Mouse (Mus musculus) embryonic facial prominence, embryonic 15.5 days (tissue): Measurements from ENCODE around the gene Prkg1. TPM values are rescaled to one million over a fixed set of nuclear protein-coding genes. Genes with fewer than 3 reads are reported as not detected.
A peak's percentile ranks its signal among the peaks of the same experiment; 100 is the strongest.

Experiments used
- ATAC-seq: fragments of 200-750 bp; cut with Nextera tagmentation; 2 replicates; pipeline ENCODE4 v1.8.0; 2017; ENCODE audit warnings: low read depth, moderate TSS enrichment; ENCODE audit not compliant: insufficient number of reproducible peaks, low FRiP score, low TSS enrichment
- H3K27ac ChIP-seq: fragments of 300-500 bp; sonication (generic); replicated peaks from 2 replicates; pipeline ENCODE4 v1.5.1; 2015; ENCODE audit warnings: mild to moderate bottlenecking, inconsistent platforms
- H3K27me3 ChIP-seq: fragments of 300-500 bp; sonication (generic); 2 replicates; pipeline ENCODE4 v1.6.1; 2015; ENCODE audit warnings: inconsistent platforms
- H3K36me3 ChIP-seq: fragments of 300-500 bp; sonication (generic); 2 replicates; pipeline ENCODE4 v1.6.1; 2015; ENCODE audit warnings: mild to moderate bottlenecking, inconsistent platforms
- H3K4me1 ChIP-seq: fragments of 300-500 bp; sonication (generic); 2 replicates; pipeline ENCODE4 v1.6.1; 2015; ENCODE audit warnings: inconsistent platforms
- H3K4me2 ChIP-seq: fragments of 300-500 bp; sonication (generic); replicated peaks from 2 replicates; pipeline ENCODE4 v1.6.1; 2015; ENCODE audit warnings: mild to moderate bottlenecking, inconsistent platforms
- H3K4me3 ChIP-seq: fragments of 300-500 bp; sonication (generic); replicated peaks from 2 replicates; pipeline ENCODE4 v1.5.1; 2015; ENCODE audit warnings: mild to moderate bottlenecking, inconsistent platforms
- H3K9ac ChIP-seq: fragments of 300-500 bp; sonication (generic); 2 replicates; pipeline ENCODE4 v1.6.1; 2015; ENCODE audit warnings: inconsistent platforms
- H3K9me3 ChIP-seq: fragments of 300-500 bp; sonication (generic); replicated peaks from 2 replicates; pipeline ENCODE4 v1.6.1; 2016; ENCODE audit warnings: inconsistent platforms
- WGBS: fragments of 180-500 bp; shearing (Covaris S2); methylation state at CpG from one replicate; pipeline ENCODE4 v1.1.7; 2015; 5-methylcytosine and 5-hydroxymethylcytosine counted together
- polyA plus RNA-seq: library from polyadenylated mRNA; unstranded; fragments of >200 nt; fragmentation: Nextera tagmentation; extraction: Ambion mirVana; gene quantifications from 2 replicates; pipeline ENCODE4 v1.2.1, GENCODE M21; 2015

Prkg1 gene
- polyA plus RNA-seq, result 9.6 and 11.4 TPM in 2 replicates

DNA sequence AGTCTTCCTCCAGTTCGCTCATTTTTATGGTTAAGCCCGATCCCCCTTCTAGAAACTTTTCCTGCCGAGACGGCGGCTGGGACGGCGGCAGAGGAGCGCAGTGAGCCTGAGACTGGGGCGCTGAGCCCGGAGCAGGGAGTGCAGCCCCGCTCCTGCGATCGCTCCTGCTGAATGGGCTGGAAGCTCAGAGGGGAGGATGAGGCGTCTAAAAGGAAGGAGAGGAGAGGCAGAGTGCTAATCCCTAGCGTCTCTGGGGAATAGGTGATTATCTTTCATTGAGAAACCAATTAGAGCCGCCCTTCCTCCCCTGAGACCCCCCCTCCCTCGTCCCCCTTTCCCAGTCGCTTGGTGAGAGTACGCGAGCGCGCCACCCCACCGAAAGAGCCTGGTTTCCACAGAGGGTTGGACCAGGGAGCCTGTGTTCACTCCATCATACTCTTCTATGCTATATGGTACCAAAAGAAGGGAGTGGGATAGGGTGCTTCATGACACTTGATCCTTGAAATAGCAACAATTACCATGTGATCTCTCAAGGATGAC is at the start of gene Prkg1:
Gene Prkg1, minus strand, starts transcription at position 233 of the 540 bp plus-strand sequence.
- H3K4me2 ChIP-seq, result peak within 1 kb of the TSS; percentile 98
- H3K36me3 ChIP-seq, result no peaks in the 10 kb centered on the region
- peak within 1 kb of the TSS; percentile 51; the same call in 1 of the 2 replicates for H3K27ac ChIP-seq
- peak within 1 kb of the TSS; percentile 26 for H3K9ac ChIP-seq
- H3K4me1 ChIP-seq, result peaks cover 30% of the 10 kb centered on the region
- H3K4me3 ChIP-seq, result peak within 1 kb of the TSS; percentile 62
- H3K9me3 ChIP-seq, result no peaks in the 10 kb centered on the region
- whole genome bisulfite sequencing, result under 1% methylated on average over 23 of the region's 23 CpGs
- peaks cover 23% of the 10 kb centered on the region for H3K27me3 ChIP-seq
- peak; percentile 75 for ATAC-seq

DNA sequence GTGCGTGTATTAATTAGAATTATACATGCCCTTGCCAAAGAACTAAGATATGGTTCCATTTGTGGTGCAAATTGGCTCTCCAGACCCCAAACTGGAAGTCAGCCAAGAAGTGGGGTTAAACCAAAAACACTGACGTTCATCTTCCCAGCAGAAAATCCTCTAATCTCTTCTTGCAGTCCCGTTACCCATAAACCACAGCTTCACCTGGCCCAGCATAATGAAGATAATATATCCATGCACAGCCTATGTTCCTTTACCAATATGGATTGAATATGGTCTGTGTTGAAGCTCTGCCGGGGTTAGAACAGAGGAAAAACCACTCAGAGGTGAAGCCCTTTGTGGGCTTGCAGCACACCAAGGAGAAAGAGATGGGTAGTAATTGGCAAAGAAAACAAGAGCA is 48.3 kb upstream of the Prkg1 start:
- no peak for ATAC-seq
- H3K9me3 ChIP-seq, result no peaks in the 10 kb centered on the region
- no peaks in the 10 kb centered on the region for H3K4me1 ChIP-seq
- no peak overlapping the region for H3K27ac ChIP-seq
- H3K36me3 ChIP-seq, result no peaks in the 10 kb centered on the region
- H3K4me3 ChIP-seq, result no peak overlapping the region
- WGBS, result 51% methylated on average over 4 of the region's 4 CpGs
- no peaks in the 10 kb centered on the region for H3K27me3 ChIP-seq
- no peak overlapping the region for H3K9ac ChIP-seq
- H3K4me2 ChIP-seq, result no peak overlapping the region

DNA sequence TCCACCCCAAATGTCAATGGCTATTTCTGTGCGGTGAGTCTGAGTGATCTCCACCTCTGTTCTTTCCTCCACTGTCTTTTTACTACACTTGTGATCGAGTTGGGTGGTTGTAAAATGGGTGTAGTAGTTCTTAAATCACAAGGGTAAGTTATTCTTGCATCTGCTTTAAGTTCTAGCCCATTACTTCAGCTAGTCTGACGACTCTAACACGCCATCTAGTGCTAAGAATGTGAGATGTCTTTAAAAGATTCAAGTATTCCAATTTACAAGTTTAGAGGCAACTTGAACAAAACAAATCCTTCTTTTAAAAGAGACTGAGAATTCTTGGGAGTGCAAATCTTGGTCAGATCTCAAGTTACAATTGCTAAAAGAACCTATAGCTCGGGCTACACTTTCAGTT is 46.5 kb upstream of the Prkg1 start:
- Histone ChIP-seq H3K9ac (no peak overlapping the region), H3K27me3 (no peaks in the 10 kb centered on the region), H3K4me1 (no peaks in the 10 kb centered on the region), H3K9me3 (no peaks in the 10 kb centered on the region), H3K4me2 (no peak overlapping the region), H3K36me3 (no peaks in the 10 kb centered on the region), H3K4me3 (no peak overlapping the region), H3K27ac (no peak overlapping the region)
- no peak for ATAC-seq
- 33% methylated on average over 5 of the region's 5 CpGs for WGBS

DNA sequence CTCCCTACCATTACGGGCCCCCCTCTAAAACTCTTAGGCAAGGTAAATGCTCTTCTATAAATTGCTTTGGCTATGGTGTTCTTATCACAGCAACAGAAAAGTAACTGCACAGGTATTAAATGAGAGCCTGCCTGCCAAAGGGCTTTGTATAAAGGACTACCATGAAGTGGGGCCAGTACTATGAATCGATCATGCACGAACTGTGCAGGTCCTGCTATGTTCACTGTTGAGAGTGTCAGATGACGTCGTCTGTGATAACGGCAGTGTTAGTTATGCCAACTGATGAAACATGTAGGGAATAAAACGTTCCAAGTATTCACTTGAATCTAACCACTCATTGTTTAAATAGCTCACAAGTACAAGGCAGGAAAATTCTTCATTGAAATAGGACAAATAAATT is 40.6 kb upstream of the Prkg1 start:
- 65% methylated on average over 7 of the region's 7 CpGs for WGBS
- Histone ChIP-seq H3K4me2 (no peak overlapping the region), H3K4me3 (no peak overlapping the region), H3K9ac (no peak overlapping the region), H3K36me3 (no peaks in the 10 kb centered on the region), H3K4me1 (no peaks in the 10 kb centered on the region), H3K27me3 (no peaks in the 10 kb centered on the region), H3K27ac (no peak overlapping the region), H3K9me3 (no peaks in the 10 kb centered on the region)
- no peak for ATAC-seq

DNA sequence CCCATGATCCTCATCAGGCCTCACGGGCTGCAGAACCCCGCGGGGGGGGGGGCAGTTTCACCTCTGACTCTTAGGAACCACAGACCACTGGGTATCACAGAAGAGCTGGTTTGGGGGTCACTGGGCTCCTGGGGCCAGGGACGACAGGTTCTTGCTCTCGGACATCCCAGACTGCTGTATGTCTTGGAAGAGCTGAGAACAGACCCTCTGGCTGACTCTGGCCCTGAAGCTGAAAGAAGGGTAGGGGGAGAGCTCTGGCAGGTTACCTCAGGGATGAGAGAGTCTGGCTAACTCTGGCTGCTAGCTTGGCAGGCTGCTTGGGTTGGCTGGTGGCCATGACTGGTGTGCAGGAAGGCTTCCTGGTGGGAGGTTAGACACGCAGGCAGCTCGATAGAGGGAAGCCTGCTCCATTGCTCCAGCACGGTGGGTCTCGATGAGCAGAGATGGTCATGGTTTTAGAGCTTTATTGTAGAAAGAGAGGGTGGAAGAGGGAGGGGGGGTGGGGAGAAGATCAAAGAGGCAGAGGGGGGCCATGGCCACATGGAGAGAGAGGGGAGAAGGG is 30.7 kb upstream of the Prkg1 start:
- H3K4me2 ChIP-seq, result no peak overlapping the region
- ATAC-seq, result no peak
- H3K9me3 ChIP-seq, result no peaks in the 10 kb centered on the region
- H3K9ac ChIP-seq, result no peak overlapping the region
- H3K4me1 ChIP-seq, result no peaks in the 10 kb centered on the region
- no peaks in the 10 kb centered on the region for H3K27me3 ChIP-seq
- no peak overlapping the region for H3K4me3 ChIP-seq
- no peaks in the 10 kb centered on the region for H3K36me3 ChIP-seq
- 54% methylated on average over 9 of the region's 9 CpGs for WGBS
- H3K27ac ChIP-seq, result no peak overlapping the region

DNA sequence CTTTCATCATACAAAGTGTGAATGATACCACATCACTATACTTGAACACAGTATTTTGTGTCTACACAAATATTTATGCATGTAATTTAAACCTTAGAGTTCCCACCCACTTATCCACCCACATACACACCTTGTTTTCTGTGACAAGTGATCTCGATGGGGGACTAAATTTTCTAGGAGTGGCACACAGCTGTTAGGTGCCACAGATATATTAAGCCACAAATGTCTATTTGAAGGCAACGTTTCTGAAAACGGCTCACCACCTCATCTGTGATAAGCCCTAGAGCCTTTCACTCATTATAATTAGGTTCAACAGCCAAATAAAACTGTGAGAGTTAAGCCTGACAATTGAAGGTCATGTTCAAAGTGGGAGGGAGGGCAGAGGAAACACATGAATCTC is 26.9 kb upstream of the Prkg1 start:
- H3K36me3 ChIP-seq, result no peaks in the 10 kb centered on the region
- 54% methylated on average over 3 of the region's 3 CpGs for WGBS
- H3K27ac ChIP-seq, result no peak overlapping the region
- no peaks in the 10 kb centered on the region for H3K9me3 ChIP-seq
- ATAC-seq, result no peak
- no peaks in the 10 kb centered on the region for H3K27me3 ChIP-seq
- no peak overlapping the region for H3K9ac ChIP-seq
- H3K4me3 ChIP-seq, result no peak overlapping the region
- no peak overlapping the region for H3K4me2 ChIP-seq
- H3K4me1 ChIP-seq, result no peaks in the 10 kb centered on the region

DNA sequence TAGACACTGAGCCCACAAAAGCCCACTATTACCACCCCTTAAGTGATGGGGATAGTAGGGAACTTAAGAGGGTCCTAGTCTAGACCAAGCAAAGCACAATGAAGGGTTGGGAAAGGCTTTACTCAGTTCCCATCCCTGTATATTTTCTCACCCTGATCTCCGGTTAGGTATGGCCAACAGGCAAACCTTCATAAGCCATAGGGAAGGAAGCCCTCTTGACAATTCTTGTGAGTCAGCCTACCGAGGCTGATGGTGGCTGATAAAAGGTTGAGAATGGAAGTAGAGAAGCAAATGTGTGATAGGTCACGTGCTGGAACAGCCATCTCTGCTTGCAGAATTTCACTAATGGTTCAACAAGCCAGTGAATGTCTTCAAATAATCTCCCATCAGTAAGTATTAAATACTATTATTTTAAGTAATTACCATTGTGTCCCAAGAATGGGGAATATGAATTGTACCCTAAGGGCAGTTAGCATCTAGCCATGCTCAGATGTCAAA is 16.7 kb upstream of the Prkg1 start:
- Histone ChIP-seq H3K27me3 (no peaks in the 10 kb centered on the region), H3K4me2 (no peak overlapping the region), H3K4me3 (no peak overlapping the region), H3K9me3 (no peaks in the 10 kb centered on the region), H3K4me1 (no peaks in the 10 kb centered on the region), H3K9ac (no peak overlapping the region), H3K27ac (no peak overlapping the region), H3K36me3 (no peaks in the 10 kb centered on the region)
- WGBS, result 80% methylated on average over 3 of the region's 3 CpGs
- no peak for ATAC-seq

DNA sequence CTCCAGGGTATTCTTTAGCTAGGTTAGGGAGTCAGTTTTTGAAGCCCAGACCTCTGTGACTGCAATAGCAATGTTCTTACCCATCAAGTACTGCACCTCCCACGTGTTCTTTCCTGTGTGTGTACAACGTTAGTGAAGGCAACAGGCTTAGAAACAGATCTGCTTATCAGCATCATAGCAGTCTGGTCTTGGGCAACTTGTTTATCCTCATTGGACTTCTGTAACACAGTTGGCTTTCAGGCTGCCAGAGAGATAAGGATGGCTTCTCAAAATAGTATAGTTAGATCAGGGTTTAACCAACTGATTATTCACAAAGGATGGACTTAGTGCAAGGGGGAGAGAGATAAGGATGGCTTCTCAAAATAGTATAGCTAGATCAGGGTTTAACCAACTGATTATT is 16.2 kb upstream of the Prkg1 start:
- Histone ChIP-seq H3K36me3 (no peaks in the 10 kb centered on the region), H3K4me3 (no peak overlapping the region), H3K27me3 (no peaks in the 10 kb centered on the region), H3K9me3 (no peaks in the 10 kb centered on the region), H3K4me1 (no peaks in the 10 kb centered on the region), H3K27ac (no peak overlapping the region), H3K9ac (no peak overlapping the region), H3K4me2 (no peak overlapping the region)
- no peak for ATAC-seq
- 65% methylated on average over 2 of the region's 2 CpGs for WGBS

DNA sequence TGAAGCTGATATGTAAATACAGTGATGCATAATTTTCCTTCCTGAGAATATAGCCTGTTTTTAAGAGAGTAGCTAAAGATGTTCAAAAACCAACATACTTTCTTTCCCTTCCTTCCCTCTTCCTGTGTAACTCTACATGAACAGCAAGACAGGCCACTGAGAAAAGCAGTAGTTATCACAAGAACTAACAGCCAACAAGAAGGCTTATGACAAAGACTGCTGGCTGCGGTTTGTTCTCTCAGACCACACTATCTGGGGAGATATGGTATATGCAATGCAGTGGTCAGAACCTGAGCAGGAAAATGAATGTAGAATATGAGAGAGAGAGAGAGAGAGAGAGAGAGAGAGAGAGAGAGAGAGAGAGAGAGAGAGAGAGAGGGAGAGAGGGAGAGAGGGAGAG is 15.4 kb upstream of the Prkg1 start:
- no peak for ATAC-seq
- 94% methylated on average over 1 of the region's 1 CpGs for WGBS
- H3K4me3 ChIP-seq, result no peak overlapping the region

DNA sequence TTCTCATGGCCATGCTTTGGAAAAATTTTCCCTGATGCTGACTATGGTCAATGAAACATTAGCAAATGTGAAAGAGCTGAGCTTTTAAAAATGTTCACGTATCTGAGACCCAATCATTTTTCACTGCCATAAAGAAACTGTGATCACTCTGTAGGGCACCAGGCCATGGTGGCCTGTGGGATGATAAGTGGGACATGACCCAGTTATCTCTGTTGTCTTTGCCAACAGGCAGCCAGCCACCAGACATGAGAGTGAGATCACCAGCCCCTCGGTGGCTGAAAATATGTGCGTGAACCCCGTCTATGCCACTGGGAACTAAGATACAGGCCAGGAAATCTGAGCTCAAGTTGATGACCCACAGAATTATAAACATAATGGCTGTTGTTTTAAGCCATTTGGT is 14.2 kb upstream of the Prkg1 start:
- Histone ChIP-seq H3K4me1 (no peaks in the 10 kb centered on the region), H3K4me2 (no peak overlapping the region), H3K9ac (no peak overlapping the region), H3K27me3 (no peaks in the 10 kb centered on the region), H3K9me3 (no peaks in the 10 kb centered on the region), H3K4me3 (no peak overlapping the region), H3K36me3 (no peaks in the 10 kb centered on the region), H3K27ac (no peak overlapping the region)
- WGBS, result 74% methylated on average over 4 of the region's 4 CpGs
- no peak for ATAC-seq

More for the DNA sequence above, 15.4 kb upstream of the Prkg1 start:
- H3K9ac ChIP-seq, result no peak overlapping the region
- no peaks in the 10 kb centered on the region for H3K36me3 ChIP-seq
- no peaks in the 10 kb centered on the region for H3K27me3 ChIP-seq
- H3K4me1 ChIP-seq, result no peaks in the 10 kb centered on the region
- H3K4me2 ChIP-seq, result no peak overlapping the region
- H3K9me3 ChIP-seq, result no peaks in the 10 kb centered on the region
- no peak overlapping the region for H3K27ac ChIP-seq

DNA sequence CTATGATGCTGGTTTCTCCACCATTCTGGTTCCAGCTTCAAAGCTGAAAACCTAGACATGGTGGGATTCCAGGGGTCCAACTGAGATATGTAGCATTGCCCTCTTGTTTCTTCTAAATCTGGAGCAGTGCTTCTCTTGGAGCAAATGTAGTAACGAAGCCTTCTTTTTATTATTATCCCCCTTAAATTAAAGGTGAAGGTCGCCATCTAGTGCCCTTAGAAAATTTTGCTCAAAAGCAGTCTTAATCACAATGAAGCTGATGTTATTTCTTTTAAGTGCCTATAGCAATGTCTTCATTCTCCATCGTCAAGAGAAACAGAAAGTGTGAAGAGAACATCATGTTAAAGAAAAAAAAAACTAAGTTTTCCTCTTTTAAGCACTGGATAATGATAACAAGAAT is 2.2 kb upstream of the Prkg1 start:
- Histone ChIP-seq H3K4me2 (no peak overlapping the region), H3K27ac (no peak overlapping the region), H3K9me3 (no peaks in the 10 kb centered on the region), H3K9ac (no peak overlapping the region), H3K4me3 (no peak overlapping the region), H3K27me3 (peaks cover 23% of the 10 kb centered on the region), H3K36me3 (no peaks in the 10 kb centered on the region), H3K4me1 (peaks cover 30% of the 10 kb centered on the region)
- WGBS, result 7% methylated on average over 3 of the region's 3 CpGs
- ATAC-seq, result no peak

DNA sequence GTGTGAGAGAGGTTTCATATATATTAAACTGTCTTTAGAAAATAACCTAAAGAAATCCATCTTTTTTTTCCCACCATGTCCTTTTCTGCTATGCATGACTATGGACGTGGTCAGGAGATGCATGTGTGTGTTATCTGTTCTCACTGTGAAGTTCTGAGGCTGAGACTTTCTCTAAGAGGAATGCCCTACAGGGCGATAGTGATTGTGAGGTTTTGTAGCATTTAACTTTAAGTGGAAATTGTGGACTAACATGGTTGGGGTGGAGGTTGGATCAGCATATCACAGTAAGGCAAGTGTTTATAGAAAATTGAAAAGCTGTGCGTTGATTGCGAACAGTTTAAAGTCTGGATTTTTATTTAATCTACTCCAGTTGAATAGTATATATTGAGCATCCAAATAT is 618 bp upstream of the Prkg1 start:
- Histone ChIP-seq H3K27ac (no peak overlapping the region), H3K27me3 (peaks cover 23% of the 10 kb centered on the region), H3K4me2 (peak overlapping the region; percentile 98; the same call in 1 of the 2 replicates), H3K9ac (no peak overlapping the region), H3K9me3 (no peaks in the 10 kb centered on the region), H3K4me1 (peaks cover 30% of the 10 kb centered on the region), H3K36me3 (no peaks in the 10 kb centered on the region), H3K4me3 (no peak overlapping the region)
- no peak for ATAC-seq
- WGBS, result 32% methylated on average over 4 of the region's 4 CpGs
